Mouse (Mus musculus): ENCODE data around the gene Apon.
"Not testable (repeated sequence)": the region's sequence is repeated elsewhere in the genome, so short reads cannot be mapped to it uniquely, and the experiment has no call there.

Gene Apon

DNA sequence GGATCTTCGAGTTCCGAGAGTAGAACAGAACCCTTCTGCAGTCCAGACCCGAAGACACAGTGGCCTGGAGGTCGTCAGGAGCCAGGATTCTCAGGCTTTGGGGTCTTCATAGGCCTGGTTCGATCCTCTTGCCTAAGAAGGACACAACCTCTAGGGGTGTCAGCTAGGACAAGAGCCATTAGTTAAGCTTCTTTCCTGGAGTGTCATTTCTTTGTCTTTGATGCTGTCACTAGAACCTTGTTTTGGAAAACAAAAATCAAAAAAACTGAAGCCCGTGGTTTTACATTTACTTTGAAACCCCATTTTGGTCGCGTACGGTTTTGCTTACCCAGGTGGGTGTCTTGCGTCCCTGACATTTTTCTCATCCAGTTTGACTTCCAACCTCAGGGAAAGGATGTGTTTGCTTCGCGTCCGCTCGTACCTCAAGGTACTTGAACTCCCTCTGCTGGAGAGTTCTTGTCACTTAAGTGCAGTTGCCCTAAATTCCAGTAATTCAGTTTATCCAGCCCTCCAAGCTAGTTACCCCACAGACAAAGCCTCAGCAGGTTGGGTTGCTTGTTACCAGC, 21.4 kb upstream of the Apon start:
- DNase-seq (ENCODE audit: low spot score), result peak; percentile 75

DNA sequence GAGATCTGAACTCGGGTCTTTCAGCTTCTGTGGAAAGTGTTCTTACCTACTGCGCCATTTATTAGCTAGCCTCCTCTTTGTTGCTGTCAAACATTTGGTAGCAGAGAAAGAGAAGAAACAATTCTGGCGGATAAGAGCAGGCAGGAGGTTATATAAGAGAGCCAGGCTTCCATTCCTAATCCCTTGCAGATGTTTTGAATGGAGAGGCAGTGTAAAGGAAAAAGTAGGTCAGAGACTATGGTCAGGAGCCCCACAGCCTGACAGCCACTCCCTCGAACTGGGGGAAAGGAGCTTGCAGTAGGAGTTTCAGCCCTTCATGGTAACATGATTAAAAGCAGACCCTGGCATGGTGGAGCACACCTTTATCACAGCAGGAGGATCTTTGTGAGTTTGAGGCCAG, 17.6 kb upstream of the Apon start:
- no peak for DNase-seq (ENCODE audit: low spot score)

DNA sequence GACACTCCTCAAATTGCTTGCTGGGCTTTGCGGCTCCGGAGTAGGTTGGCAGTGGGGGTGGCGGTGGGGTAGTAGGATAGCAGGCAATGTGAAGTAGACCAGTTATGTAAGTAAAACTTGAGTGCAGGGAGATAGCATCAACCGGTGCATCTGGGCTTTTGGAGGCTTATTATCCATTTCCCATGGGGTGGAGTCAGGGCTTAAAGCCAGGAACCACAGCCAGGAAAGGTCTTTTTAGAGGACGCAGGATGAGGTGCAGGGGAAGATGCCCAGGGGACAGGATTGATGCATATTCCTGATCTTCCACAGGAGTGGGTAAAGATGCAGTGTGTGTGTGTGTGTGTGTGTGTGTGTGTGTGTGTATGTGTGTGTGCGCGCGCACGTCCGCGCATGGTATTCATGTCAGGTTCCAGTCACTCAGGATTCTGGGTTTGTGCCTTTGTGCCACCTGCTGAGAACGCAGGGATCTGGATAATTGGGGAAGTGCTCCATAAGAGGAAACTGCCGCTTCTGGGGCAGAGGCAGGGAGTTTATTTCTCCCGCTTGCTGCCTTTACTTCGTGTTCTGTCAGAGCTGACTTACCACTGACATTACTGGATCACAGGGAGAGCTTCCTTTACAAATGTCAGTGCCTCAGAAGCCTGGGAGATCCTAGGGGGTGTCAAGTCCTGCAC, 16.0 kb upstream of the Apon start:
- no peak for DNase-seq (ENCODE audit: low spot score)

DNA sequence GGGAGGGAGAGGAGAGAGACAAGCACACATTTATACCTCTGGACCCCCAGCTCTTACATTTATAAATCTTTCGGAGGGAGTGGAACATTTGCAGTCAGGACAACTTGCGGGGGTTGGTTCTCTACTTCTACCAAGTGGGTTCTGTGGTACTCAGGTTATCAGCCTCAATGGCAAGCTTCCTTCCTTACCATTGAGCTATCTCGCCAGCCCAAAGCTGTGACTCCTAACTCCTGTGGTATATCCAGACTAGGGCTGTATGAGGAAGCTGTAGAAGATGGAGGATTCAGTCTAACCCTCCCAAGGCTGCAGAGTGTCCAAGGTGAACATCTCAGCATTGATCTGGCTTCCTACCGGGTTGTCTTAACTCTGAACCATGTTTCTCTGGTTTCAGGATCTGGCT, 14.8 kb upstream of the Apon start:
- DNase-seq (ENCODE audit: low spot score), result no peak

DNA sequence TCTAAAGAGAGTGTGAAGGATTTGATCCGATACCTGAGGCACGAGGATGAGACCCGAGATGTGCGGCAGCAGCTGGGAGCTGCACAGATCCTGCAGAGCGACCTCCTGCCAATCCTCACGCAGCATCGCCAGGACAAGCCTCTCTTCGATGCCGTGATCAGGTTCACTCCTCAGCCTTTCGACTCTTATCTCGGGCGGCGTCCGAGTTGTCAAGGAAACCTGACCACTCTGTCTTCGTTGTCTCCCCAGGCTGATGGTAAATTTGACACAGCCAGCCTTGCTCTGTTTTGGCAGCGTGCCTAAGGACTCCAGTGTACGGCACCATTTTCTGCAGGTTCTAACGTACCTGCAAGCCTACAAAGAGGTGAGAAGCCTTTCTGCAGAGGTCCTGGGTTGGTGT, 13.8 kb upstream of the Apon start:
- no peak for DNase-seq (ENCODE audit: low spot score)

DNA sequence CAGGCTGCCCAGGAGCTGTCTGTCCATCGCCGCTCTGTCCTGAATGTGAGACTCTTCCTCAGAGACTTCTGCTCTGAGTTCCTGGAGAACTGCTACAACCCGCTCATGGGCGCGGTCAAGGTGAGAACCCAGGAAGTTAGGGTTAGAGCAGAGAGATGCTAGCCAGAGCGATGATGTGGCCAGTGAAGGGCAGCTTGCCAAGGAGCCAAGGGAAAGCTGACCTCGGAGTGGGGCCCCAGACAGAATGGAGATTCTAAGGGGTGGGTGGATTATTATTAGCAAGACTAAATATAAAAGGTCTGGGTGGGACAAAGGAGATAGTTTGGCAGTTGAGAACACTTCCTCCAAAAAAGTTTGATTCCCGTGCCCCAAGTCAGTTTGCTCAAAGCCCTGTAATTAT, 10.6 kb upstream of the Apon start:
- no peak for DNase-seq (ENCODE audit: low spot score)

DNA sequence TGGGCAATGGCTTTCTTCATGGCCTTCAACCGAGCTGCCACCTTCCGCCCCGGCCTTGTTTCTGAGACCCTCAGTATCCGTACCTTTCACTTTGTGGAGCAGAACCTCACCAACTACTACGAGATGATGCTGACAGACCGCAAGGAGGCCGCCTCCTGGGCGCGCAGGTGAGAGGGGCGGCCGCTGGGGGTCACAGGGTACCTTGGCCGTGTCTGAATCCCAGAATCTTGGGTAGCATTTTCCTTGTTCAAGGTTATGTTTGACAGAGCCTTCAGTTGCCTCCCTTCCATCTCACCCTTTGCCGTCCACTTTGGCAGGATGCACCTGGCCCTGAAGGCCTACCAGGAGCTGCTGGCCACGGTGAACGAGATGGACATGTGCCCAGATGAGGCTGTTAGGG, 9.8 kb upstream of the Apon start:
- DNase-seq (ENCODE audit: low spot score), result no peak

DNA sequence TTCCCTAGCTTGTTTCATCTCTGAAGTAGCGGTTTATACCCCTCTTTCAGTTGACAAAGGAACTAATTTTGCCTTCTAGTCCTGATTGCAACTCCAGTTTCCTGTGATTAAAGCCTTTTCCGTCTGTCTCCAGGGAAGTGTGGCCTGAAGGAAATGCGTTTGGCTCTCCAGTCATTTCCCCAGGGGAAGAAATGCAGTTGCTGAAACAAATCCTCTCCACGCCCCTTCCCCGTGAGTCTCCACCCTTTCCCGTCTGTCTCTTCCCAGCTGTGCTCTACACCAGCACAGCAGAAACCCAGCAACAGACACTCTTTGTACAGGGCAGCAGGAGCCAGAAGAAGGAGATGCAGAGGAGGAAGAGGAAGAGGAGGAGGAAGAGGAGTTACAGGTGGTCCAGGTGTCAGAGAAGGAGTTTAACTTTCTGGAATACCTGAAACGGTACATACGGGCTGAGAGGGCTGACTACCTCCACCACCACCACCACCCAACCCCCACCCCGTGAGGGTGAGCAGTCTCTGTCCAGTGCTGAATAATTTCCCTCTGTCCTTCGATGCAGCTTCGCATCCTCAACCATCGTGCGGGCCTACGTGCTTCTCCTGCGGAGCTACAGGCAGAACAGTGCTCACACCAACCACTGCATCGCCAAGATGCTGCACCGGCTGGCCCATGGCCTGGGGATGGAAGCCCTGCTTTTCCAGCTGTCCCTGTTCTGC, 6.7 kb upstream of the Apon start:
- DNase-seq (ENCODE audit: low spot score), result no peak

DNA sequence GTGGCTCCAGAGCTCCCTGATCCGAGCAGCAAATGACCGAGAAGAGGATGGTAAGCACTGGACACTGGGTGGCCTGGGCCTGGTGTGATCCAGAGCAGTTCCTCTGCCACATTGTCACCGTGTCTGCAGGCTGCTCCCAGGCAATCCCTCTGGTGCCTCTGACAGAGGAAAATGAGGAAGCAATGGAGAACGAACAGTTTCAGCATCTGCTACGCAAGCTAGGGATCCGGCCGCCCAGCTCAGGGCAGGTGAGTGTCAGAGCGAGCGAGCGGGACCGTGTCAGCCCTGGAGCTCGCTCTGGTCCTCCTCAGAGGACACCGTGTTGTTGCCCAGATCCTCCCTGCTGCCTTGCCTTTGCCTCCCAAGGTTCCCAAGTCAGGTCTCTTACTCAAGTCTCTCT, 3.3 kb upstream of the Apon start:
- DNase-seq (ENCODE audit: low spot score), result no peak

DNA sequence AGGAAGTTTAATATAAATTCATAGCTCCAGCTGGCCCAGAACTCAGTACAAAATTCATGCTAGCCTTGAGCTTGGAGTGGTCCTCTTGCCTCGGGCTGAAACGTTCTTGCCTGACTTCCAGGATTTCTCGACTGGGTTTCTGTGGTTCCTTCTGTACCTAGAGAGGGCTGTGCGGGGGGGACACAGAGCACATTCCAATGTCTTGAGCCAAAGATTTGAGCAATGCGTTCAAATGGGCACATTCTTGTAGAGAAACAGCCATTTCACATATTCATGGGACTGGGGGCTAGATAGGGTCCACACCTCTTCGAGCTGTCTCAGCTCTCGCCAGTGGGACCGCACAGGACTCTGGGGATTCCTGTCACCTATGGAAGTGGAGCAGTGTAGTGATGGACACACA, 2.0 kb downstream of the Apon start:
- DNase-seq (ENCODE audit: low spot score), result no peak

DNA sequence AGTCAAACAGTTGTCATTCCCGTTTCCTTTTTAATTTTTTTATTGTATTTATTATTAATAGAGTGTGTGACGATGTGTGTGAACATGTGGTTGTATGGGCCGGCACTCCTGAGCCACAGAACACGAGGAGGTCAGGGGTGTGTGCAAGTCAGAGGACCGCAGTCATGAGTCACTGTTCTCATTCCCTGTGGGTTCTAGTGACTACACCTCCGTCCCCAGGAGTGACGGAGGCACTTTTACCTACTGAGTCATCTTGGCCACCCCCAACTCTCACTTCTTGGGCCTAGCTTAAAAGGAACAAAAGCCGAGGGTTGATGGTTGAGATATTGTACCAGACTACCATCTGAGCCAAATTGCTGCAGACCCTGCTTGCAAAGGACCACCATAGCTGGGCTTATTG, 2.4 kb downstream of the Apon start:
- DNase-seq (ENCODE audit: low spot score), result no peak

DNA sequence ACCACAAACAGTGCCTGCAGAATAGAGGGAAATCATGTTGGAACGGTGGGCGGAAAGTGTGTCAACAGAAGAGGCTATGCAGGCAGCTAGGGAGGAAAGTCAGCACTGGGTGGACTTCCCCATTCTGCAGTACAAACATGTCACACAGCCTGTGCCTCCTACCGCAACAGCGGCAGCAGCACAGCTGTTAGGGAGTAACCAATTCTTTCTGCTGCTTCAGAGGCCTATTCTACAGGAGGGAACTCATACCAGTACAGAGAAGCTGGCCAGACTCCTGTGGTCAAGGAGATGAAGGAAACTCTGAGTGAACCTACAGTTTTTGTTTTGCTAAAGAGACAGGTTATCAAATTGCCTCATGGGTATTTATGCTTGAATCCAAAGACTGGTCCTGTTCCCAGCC, 5.1 kb downstream of the Apon start:
- no peak for DNase-seq (ENCODE audit: low spot score)

DNA sequence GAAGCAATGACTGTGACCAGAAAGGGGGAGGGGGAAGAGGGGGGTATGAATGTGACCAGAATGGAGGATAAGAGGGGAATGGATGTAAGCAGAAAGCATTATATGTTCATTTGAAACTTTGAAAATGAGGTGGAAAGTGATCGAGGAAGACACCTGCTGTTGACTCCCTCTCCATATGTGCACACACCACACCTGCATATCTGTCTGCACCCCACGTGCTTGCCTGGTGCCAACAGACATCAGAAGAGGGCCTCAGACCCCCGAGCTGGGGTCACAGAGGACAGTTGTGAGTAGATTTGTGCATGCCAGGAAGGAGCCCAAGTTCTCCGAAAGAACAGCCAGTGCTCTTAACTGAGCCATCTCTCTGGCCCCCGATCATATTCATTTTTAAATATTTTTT, 6.0 kb downstream of the Apon start:
- DNase-seq (ENCODE audit: low spot score), result no peak

DNA sequence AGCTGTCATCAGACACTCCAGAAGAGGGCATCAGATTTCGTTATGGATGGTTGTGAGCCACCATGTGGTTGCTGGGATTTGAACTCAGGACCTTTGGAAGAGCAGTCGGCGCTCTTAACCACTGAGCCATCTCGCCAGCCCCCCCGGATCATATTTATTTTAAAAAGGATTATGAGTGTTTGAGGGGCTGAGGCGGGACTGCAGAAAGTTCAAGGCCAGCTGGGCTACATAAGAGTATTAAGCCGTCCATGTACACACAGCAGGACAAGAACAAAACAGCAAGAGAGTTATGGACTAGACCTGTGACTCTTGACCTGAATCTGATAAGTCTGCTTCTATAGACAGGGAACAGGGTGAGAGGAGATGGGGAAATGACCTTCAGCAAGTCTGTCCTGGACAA, 6.5 kb downstream of the Apon start:
- not testable (repeated sequence) for DNase-seq (ENCODE audit: low spot score)

DNA sequence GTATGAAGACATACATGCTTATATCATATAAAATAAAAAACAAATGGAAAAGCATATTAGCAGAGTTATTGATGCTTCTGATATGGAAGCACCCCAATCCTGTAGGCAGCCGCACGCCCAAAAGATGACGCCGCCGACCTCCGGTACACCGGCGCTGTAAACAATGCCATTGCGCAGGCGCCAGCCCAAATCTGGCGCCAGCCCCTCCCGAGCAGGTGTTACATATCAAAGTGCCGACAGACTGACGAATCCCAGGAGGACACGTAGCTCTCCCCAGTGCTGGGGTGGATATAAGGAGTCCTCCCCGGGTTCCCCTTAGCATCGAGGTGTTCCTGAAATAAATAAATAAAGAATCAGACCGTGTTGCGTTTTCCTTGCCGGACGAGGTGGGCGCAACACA, 8.4 kb downstream of the Apon start:
- DNase-seq (ENCODE audit: low spot score), result no peak

DNA sequence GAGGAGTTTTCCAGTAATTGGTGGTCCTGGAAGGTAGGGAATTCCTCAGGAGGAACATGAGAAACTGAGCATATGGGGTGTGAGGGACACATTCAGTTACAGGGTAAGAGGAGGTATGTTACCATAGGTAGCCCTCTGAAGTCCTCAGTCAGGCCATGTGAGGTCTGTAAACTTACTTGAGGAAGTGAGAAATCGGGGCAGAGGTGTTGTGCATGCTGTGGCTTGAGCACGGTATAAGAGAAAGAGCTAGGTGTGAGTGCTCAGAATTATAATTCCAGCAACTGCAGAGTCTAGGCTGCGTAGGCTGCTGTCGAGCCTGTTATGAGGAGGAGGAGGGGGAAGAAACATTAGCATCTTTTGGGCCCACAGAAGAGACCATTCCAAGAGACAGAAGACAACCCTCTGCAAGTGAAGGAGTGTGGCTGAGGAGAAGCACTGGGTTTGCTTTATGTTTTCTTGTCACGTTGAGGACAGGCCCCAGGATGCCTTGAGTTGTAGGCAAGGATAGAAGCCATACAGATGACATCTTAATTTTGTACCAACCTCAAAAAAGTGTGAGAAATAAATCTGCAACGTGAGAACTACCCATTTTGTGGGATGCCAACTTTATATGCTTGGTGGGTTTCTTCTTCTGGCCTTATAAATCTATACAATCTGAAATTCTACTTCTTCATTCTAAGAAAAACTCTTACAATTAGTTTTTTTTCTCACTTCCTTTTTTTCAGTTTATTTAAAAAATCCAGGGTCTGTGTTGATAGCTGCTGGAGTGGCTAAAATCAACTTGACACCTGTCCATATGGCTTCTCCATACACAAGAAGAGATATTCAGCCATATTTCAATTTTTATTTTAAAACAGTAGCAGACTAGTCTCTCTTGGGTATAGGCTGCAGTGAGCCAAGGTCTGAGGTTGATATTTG, 9.8 kb downstream of the Apon start:
- no peak for DNase-seq (ENCODE audit: low spot score)

DNA sequence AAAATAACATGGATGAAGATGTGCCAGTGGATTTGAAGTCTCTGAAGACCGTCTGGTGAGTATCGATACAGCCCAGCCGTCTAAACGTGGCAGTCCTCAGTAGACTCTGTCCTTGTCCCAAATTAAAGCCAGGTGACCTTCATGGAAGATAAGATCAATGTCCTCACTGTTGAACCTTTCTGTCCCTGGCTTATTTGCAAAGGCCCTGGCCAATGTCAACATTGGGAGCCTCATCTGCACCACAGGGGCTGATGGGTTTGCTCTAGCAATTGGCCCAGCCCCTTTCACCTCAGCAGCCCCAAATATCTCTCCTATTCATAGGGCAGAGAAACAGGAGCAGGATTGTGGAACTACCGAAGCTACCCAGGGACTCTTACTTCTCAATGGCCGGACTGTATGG, 14.5 kb downstream of the Apon start, which contains the start of gene Apof:
Apof (plus strand) TSS at position 301 of the 400 bp plus-strand sequence.
- DNase-seq (ENCODE audit: low spot score), result no peak

DNA sequence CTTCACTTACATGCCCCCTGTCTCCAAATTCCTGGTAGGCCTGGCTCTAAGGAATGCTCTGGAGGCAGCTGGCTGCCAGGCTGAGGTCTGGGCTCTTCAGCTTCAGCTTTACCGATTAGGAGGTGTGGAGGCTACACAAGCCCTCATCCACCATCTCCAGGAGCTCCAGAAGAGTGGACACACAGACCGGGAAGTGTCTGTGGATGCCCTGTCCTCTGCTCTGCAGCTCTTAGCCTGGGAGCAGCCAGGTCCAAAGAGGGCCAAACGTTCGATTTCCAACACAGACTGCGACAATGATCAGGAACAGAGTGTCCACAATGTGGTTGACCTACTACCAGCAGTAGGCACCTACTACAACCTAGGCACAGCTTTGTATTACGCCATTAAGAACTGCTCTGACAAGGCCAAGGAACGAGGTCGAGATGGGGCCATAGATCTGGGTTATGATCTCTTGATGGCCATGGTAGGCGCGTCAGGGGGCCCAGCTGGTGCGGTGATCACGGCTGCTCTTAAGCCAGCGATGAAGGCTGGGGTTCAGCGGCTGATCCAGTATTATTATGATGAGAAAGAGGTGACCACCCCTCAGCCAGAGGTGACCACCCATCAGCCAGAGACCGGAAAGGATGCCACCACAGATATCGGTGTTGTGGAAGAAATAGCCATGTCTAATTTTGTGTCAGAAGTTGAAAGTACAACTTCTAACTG, 15.5 kb downstream of the Apon start:
- peak; percentile 11 for DNase-seq (ENCODE audit: low spot score)

DNA sequence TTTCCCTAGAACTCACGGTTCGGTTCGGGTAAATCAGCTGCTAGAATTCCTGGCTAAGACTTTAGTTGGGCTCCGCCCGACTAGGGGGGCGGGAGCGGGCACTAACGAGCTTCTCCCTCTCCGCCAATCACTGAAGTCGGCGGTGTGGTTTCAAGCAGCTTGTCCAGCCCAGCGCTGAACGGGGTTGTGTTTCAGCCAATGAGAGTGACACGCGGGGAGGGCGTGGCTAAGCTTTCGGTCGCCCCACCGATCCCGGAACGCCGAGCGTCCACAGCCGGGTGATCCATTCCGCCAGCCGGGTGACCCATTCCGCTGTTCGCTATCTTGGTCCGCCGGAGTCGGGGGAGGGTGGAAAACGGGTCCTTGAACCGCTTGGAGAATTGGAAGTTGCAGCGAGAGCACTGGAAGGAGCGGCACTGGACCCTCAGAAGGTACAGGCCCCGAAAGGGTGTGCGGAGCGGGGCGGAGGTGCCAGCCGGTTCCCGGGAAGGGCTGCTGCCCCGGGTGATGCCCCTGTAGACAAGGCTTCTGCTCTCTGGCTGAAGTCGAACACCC, 16.5 kb downstream of the Apon start, which contains the start of gene Stat2:
Stat2 (plus strand) TSS at position 273 of the 555 bp plus-strand sequence.
- DNase-seq (ENCODE audit: low spot score), result peak; percentile 97

DNA sequence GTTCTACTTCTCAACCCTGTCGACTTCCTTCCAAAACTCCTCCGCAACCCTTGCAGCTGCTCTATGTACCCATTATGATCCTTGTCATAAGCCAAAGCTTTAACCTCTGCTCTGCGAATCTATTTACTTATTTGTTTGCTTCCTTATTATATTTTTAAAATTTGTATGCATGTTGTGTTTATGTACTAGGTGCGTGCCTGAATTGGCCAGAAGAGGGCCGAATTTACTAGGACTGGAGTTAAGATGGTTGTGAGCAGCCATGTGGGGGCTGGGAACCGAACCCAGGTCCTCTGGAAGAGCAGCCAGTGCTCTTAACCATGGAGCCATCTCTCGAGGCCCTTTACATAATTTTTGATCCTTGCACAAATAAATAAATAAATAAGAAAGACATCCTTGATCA, 17.0 kb downstream of the Apon start:
- no peak for DNase-seq (ENCODE audit: low spot score)

DNA sequence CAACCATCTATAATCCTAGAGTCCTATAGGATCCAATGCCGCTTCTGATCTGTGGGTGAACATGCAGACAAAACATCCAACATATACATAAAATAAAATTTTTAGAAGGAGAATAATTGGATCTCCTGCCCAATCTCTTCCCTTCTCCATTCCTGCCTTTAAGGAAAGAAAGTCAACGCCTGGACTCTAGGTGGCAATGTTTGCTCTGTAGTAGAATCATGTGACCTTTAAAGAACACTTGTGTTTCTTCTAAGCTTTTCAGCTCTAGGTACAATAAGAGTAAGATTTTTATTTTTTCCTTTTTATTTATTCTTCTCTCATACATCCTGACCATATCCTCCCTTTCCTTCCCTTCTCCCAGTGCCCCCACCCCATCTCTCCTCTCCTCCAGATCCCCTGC, 18.0 kb downstream of the Apon start:
- no peak for DNase-seq (ENCODE audit: low spot score)
